Mouse (Mus musculus): ENCODE measurements at regions not wholly inside any gene's neighbourhood (a gene's known extent, or its start where the extent isn't known, plus 50 kb on each side); places are given as distances from the start of the nearest gene placed in this dataset.

GRCm38 (mm10) chr5:106051026-106051425 is 174.7 kb downstream of the Zfp326 start:
- TF ChIP-seq CTCF (IDR thresholded peaks at IDR 0.05; ENCODE audit: low read depth, low read length) (no peak), EP300 (IDR thresholded peaks at IDR 0.05; ENCODE audit: insufficient read depth, low read depth, low read length) (no peak), POLR2A (IDR thresholded peaks at IDR 0.05; ENCODE audit: insufficient read depth, low read length) (no peak)
